Mouse (Mus musculus): Measurements from ENCODE around the gene Gcsh. TPM values are rescaled to one million over a fixed set of nuclear protein-coding genes. Genes with fewer than 3 reads are reported as not detected.

Gene Gcsh
- total RNA-seq, 2 experiments from 2014 or later: 41.5 to 42.2 TPM

- DNase-seq: peak; percentile 43
- intact Hi-C loops (cut with DNase I; ENCODE audit: low total_unique reads): no loop called here
Observed at GRCm38 (mm10) chr8:116980117-116980516, 13.2 kb downstream of the Gcsh start.

- intact Hi-C loops (cut with DNase I; ENCODE audit: low total_unique reads): loop anchor here (5.0 kb wide), 1 partner anchor 36 kb away; the partner anchor contains the start of gene Atmin
- peak; percentile 98 for DNase-seq
Observed at GRCm38 (mm10) chr8:116978631-116979256, 14.6 kb downstream of the Gcsh start, which contains the start of gene 1700030J22Rik. 1700030J22Rik (minus strand) TSS chr8:116978959.

DNA sequence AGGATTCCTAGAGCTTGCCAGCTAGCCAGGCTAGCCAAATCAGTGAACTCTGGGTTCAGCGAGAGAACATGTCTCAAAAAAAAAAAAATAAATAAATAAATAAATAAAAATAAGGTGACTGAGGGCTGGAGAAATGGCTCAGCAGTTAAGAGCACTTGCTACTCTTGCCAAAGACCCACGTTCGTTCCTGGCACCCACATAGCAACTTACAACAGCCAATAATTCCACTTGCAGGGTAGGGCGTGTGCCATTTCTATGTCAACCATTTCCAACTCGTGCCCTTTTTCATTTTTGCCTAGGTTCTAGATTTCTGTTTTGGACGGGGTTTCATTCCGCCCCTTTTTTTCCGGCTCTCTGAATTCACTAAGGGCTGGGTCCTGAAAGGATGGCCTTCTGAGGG, 15.3 kb downstream of the Gcsh start:
- DNase-seq: no peak
- intact Hi-C loops (cut with DNase I; ENCODE audit: low total_unique reads): loop anchor here (5.0 kb wide), 1 partner anchor 36 kb away; the partner anchor contains the start of gene Atmin

DNA sequence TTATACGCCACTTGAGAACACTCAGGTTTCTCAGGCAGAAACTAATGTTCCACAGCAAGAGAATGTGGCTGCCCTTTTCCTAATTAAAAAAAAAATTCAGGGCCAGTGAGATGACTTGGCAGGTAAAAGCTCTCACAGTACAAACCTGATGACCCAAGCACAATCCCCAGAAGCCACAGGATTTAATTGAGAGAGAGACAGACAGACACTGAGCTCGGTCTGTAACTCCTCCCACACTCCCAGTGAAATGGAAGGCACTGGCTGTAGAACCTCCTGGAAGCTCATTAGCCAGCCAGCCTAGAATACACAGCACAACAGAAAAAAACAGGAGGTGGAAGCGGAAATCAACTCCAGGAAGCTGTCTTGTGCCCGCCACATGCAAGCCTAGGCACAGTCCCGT, 17.7 kb downstream of the Gcsh start:
- DNase-seq: no peak
- intact Hi-C loops (cut with DNase I; ENCODE audit: low total_unique reads): loop anchor here (5.0 kb wide), 1 partner anchor 33 kb away; the partner anchor contains the start of gene Atmin

- DNase-seq: no peak
- intact Hi-C loops (cut with DNase I; ENCODE audit: low total_unique reads): loop anchor here (5.0 kb wide), 1 partner anchor 33 kb away; the partner anchor contains the start of gene Atmin
Observed at GRCm38 (mm10) chr8:116975066-116975465, 18.3 kb downstream of the Gcsh start.

GRCm38 (mm10) chr8:116969531-116969930, 23.8 kb downstream of the Gcsh start:
- no peak for DNase-seq
- intact Hi-C loops (cut with DNase I; ENCODE audit: low total_unique reads): no loop called here

DNA sequence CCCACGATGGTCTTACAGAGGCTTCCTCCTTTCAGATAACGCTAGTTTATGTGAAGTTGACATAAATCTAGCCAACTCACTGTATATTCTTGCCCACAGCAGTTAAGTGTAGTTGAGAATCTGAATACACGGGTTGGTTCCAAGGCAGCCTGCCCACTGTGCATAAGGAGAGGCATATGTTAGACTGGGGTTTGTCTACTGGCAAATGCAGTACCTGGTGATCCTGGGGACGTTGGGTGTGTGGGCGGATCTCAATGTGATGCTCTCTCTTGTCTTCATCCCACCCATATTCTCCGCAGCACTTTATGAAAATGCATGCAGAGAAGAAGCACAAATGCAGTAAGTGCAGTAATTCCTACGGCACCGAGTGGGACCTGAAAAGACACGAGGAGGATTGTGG, 38.9 kb downstream of the Gcsh start:
- no peak for DNase-seq
- intact Hi-C loops (cut with DNase I; ENCODE audit: low total_unique reads): no loop called here

GRCm38 (mm10) chr8:116952428-116952827, 40.9 kb downstream of the Gcsh start:
- no peak for DNase-seq
- intact Hi-C loops (cut with DNase I; ENCODE audit: low total_unique reads): no loop called here

DNA sequence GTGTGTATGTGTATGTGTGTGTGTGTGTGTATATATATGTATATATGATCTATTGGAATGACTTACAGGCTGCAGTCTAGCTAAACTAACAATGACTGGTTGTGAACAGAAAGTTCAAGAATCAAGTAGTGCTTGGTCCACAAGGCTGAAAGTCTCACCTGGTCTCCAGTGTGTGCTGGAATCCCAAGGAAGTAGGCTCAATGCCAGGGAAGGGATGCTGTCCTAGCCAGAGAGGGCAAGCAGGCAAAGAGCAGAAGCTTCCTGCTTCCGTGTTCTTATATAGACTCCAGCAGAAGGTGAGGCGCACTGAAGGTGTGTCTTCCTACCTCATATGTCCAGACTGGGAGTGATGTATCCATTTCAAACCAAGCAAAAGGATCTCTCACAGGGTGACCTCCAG, 41.6 kb downstream of the Gcsh start:
- DNase-seq: no peak
- intact Hi-C loops (cut with DNase I; ENCODE audit: low total_unique reads): no loop called here

- no peak for DNase-seq
- intact Hi-C loops (cut with DNase I; ENCODE audit: low total_unique reads): no loop called here
Observed at GRCm38 (mm10) chr8:116951369-116951768, 42.0 kb downstream of the Gcsh start.

DNA sequence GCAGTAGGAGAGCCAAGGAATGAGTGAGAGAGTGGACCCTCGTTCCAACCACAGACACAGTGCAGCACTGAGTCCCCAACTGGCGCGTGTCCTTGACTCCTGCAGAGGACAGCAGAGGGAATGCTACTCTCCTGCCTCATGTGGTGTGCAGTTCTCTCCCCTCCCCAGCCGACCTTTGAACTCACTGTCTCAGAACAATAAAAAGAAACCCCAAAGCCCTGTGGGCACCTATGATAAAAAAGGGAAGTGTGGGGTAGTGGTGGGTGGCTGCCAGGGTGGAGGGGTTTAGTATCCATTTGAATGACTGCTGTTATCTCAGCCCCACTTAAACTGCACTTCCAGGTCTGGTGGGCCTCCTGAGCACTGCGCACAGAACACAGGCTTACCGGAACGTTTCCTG, 45.7 kb downstream of the Gcsh start:
- intact Hi-C loops (cut with DNase I; ENCODE audit: low total_unique reads): no loop called here
- DNase-seq: no peak

DNA sequence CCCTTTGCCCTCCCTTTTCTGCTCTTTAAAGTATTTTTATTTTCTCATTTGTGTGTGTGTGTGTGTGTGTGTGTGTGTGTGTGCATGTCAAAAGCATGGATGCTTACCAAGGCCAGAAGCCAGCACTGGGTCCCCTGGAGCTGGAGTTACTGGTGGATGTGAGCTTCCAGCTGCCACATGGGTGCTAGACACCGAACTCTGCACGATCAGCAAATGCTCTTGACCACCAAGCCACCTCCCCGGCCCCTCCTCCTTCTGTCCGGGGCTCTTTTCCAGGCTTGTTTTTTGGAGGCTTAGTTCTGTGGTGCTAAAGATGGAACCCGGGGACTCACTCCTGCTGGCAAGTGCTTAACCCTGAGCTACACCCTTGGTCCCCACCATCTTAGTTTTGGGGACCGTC, 46.5 kb downstream of the Gcsh start:
- DNase-seq: no peak
- intact Hi-C loops (cut with DNase I; ENCODE audit: low total_unique reads): no loop called here

DNA sequence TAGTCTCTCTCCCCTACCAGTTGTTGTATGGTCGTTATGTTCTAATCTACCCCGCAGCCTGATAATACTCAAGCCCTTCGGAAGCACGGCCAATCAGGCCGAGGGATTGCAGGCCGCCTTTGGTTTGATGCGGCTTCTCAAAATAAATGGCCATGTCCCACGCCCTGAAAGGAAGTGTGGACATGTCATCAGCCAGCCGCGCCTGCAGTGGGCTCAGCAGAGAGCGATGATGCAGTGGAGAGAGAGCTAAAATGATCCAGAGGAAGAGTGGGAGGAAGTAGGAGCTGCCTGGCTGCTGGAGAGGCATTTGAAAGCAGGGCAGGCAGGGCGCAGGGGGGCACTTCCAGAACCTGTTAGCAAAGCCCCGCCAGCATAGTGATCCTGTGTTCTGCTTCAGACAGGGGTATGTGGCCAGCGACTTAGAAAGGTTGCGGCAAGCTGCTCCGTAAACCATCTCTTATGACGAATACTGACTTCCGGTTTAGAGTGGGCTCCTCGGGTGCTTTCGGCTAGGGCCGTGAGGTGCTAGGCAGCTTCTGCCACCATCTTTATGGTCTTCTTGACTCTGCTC, 47.0 kb downstream of the Gcsh start:
- intact Hi-C loops (cut with DNase I; ENCODE audit: low total_unique reads): no loop called here
- no peak for DNase-seq

DNA sequence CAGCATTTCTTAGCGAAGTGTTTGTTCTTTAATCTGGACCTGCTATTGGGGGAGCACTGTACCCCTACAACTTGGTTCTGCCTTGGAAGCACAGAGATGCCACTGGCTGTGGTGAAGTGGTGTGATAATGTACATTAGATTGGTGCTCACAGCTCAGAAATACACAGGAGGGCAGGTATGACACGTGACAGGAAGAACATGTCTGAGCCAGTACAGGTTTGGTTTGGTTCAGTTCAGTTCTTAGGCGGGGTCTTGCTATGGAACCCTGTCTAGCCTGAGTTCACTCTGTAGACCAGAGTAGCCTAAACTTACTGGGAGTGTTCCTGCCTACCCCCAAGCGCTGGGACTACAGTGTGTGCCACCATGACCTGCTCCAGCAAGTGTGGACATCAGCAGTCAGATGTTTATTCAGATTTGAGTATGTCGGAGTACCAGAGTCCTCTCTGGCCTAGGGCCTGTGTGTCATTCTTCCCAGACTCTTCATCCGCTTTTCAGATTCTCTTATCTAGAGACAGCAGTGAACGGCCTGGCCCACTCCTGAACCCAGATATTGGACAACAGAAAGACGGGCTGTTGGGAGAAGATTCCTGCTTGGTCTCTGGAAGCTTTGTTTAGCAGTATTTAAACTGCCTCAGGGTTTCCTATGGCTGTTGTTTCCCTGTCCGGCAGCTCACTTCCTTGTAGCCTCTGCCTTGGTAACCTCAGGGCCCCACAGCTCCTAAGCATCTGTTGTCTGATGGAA, 48.0 kb downstream of the Gcsh start:
- no peak for DNase-seq
- intact Hi-C loops (cut with DNase I; ENCODE audit: low total_unique reads): no loop called here

GRCm38 (mm10) chr8:116944385-116944696, 49.0 kb downstream of the Gcsh start:
- intact Hi-C loops (cut with DNase I; ENCODE audit: low total_unique reads): loop anchor here (5.0 kb wide), 1 partner anchor 33 kb away; the partner anchor contains the start of gene 1700030J22Rik

DNA sequence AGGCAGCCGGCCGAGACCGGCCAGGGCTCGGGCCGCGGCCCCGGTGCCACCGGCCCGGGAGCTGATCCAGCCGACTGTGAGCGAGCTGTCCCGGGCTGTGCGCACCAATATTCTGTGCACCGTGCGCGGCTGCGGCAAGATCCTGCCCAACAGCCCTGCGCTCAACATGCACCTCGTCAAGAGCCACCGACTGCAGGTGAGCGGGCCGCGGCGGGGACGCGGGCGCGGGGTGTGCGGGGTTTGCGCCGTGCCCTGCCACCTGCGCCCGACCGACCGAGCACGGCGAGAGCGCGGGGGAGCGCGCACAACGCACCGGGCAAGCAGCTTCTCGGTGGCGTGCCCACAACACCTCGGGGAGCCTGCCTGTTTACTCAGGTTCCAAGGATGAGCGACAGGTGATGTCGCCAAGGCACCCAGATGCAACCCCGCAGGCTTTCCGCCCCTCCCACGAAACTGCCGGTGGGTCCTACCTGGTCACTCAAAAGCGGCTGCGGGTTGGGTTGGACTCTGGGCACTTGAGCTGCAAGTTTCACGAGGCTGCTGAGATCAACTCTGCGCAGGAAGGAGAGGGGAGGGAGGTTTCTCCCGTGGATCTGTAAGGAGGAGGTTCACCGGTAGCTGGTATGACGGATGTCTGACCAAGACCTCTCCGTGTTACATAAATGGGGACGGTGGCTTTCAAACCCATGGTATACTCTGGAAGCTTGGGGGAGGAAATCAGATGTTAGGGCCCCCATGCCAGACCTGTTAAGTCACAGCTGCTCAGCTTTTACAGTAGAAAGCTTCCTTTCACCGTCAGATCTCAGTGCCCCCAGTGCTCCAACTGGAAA, 49.6 kb downstream of the Gcsh start:
- DNase-seq: peak; percentile 15
- intact Hi-C loops (cut with DNase I; ENCODE audit: low total_unique reads): loop anchor here (5.0 kb wide), 1 partner anchor 34 kb away; the partner anchor contains the start of gene 1700030J22Rik

More at GRCm38 (mm10) chr8:116944385-116944696, 49.0 kb downstream of the Gcsh start:
- DNase-seq: no peak

DNA sequence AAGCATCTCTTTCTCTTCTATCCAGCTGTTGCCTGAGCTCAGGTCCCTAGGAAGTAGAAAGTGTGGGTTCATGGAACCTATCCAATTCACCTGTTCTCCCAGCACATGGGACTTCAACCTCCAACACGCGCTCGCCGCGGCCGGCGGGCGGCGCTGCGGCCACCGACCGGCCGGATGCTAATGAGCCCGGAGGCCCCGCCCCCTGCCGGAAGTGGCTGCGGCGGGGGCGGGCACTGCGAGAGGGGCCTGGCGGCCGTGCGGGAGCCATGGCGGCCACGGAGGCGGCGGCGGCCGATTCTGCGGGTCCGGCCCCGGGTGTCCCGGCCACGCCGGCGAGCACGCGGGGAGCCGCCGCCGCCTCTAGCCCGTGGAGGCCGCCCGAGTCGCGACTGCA, 50.2 kb downstream of the Gcsh start, which contains the start of gene Atmin:
Atmin (plus strand) TSS at position 233 of the 394 bp plus-strand sequence.
- intact Hi-C loops (cut with DNase I; ENCODE audit: low total_unique reads): loop anchor here (5.0 kb wide), 1 partner anchor 34 kb away; the partner anchor contains the start of gene 1700030J22Rik
- peak; percentile 90 for DNase-seq

DNA sequence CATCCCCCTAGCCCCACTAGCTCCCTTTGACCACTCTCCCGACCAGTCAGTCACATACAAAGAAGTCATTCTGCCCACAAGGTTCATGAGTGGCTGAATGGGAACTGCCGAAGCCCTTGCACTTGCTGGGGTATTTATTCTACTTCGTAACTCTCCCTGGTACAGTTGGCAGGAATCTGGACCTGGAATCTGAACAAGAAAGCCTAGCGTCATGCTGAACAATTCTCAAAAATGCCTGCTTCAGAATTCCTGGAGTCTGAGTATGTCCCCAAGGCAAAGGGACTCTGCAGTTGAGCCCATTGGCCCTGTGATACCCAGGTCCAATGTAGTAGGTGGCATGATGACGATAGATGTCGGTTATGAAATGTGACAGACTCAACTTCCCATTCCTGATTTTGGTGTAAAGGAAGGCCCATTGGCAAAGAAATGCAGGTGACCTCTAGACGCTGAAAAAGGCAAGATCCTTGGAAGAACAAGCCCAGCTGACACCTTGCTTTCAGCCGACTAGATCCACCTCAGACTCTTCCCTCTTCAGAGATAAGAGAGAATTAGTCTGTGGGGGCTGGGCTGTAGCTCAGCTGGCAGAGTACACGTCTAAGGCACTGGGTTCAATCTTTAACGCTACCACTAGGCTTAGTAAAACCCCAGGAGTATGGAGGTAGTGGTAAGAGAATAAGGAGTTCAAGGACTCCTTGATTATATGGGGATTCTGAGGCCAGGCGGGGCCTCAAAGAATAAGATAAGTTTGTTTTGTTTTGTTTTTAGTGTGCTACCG, 50.9 kb downstream of the Gcsh start:
- DNase-seq: no peak
- intact Hi-C loops (cut with DNase I; ENCODE audit: low total_unique reads): loop anchor here (5.0 kb wide), 1 partner anchor 35 kb away; the partner anchor contains the start of gene 1700030J22Rik

DNA sequence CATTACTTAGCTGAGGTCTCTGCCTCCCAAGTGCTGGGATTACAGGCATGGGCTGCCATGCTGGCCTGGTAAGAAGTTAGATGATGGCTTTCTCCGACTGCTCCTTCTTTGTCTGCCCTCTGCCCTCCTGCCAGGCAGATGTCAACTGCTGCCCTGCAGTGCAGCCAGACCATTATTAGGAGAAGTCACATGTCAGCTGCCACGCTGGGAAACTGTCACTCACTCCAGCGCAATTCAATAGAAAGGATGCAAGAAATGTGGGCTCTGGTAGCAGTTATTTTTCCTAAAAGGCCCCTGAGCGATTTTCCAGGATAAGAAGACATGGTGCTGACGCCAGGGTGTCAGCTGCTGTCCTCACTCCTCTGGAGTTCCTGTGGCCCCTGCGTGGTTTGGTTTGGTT, 57.8 kb downstream of the Gcsh start:
- intact Hi-C loops (cut with DNase I; ENCODE audit: low total_unique reads): no loop called here
- DNase-seq: no peak

Measured in gastrocnemius, postnatal 14 days (tissue).